Mouse (Mus musculus): Measurements from ENCODE around the gene Carnmt1.

GRCm38 (mm10) chr19:18739146-18739545, 68.6 kb downstream of the Carnmt1 start:
- TF ChIP-seq POLR2A (IDR thresholded peaks at IDR 0.05; ENCODE audit: borderline replicate concordance, extremely low read depth, low read depth, low read length) (no peak), CTCF (IDR thresholded peaks at IDR 0.05; ENCODE audit: insufficient read depth, low read length) (no peak)
